Mouse (Mus musculus): ENCODE measurements around the gene Gm21671. TPM values are rescaled to one million over a fixed set of nuclear protein-coding genes. Genes with fewer than 3 reads are reported as not detected.
"Not testable (repeated sequence)": the region's sequence is repeated elsewhere in the genome, so short reads cannot be mapped to it uniquely, and the experiment has no call there.

Gm21671 gene
- not detected for total RNA-seq (2022)

DNA sequence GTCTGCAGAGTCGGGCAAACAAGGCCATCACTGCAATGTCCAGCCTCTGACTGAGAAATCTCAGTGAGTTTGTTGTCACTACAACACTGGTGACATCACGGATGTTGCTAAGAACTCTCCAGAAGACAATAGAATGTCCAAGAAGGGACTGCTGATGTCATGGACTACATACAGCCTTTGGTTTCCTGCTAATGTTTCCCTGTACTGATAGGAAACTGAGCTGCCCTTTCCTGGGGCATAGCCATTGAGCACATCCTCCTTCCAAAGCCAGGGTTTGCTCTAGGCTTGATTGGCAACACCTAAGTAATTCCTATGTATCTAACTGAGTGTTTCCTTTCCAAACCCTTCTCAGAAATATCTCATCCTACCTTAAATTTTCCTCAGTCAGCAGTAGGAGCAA, at the start of gene Gm21671:
TSS of gene Gm21671 (minus strand) at position 101 of the 400 bp plus-strand sequence.
- not testable (repeated sequence) for DNase-seq (ENCODE audit: low spot score)

DNA sequence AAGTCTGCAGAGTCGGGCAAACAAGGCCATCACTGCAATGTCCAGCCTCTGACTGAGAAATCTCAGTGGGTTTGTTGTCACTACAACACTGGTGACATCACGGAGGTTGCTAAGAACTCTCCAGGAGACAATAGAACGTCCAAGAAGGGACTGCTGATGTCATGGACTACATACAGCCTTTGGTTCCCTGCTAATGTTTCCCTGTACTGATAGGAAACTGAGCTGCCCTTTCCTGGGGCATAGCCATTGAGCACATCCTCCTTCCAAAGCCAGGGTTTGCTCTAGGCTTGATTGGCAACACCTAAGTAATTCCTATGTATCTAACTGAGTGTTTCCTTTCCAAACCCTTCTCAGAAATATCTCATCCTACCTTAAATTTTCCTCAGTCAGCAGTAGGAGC, 34.3 kb upstream of the Gm21671 start, which contains the start of gene Gm21698:
TSS of gene Gm21698 (minus strand) at position 101 of the 400 bp plus-strand sequence.
- not testable (repeated sequence) for DNase-seq (ENCODE audit: low spot score)

DNA sequence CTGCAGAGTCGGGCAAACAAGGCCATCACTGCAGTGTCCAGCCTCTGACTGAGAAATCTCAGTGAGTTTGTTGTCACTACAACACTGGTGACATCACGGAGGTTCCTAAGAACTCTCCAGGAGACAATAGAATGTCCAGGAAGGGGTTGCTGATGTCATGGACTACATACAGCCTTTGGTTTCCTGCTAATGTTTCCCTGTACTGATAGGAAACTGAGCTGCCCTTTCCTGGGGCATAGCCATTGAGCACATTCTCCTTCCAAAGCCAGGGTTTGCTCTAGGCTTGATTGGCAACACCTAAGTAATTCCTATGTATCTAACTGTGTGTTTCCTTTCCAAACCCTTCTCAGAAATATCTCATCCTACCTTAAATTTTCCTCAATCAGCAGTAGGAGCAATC, 18.3 kb upstream of the Gm21671 start, which contains the start of gene Gm21680:
TSS of gene Gm21680 (minus strand) at position 101 of the 400 bp plus-strand sequence.
- not testable (repeated sequence) for DNase-seq (ENCODE audit: low spot score)

DNA sequence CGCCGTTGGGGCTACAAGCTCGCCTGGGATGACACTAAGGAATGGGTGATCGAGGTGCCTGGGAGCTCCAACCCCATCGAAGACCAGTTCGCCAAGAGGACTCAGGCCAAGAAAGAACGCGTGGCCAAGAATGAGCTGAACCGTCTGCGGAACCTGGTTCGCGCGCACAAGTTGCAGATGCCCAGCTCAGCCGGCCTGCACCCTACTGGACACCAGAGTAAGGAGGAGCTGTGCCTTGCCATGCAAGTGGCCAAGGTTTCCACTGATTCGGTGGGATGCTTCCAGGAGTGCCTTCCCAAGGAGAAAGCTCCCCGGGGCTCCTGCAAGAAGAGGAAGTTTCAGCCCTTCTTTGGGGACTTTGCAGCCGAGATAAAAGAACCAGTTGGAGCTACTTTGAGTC, 2.8 kb upstream of the Gm21671 start:
- DNase-seq (ENCODE audit: low spot score), result not testable (repeated sequence)

DNA sequence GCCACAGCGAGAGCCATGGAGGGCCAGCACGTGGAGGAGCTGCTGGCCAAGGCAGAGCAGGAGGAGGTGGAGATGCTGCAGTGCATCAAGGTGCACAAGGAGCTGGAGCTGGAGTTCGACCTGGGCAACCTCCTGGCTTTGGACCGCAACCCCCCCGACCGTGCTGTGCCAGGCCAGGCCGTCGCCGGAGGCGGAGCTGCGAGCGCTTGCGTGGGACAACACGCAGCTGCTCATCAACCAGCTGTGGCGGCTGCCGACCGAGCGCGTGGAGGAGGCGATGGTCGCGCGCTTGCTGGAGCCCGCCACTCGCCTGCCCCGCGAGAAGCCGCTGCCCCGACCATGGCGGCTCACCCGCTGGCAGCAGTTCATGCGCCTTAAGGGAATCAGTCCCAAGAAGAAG, 2.4 kb upstream of the Gm21671 start:
- not testable (repeated sequence) for DNase-seq (ENCODE audit: low spot score)

DNA sequence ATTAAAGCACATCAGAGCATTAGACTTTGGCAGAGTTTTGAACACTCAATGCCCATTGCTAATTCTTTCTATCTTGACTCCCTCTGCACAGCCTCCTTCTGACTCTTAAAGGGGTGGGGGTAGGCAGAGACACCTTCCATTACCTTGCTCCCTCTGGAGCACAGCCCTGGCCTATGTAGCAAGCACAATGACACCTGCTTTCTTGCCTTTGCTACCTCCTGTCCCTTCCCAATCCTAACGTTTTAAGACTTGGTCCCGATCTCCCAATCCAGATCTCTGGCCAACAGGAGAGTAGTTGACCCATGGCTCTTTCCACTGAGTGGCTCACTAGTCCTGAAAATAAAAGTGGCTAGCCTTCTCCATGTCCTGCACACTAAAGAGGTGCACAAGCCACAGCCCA, 8.8 kb downstream of the Gm21671 start:
- not testable (repeated sequence) for DNase-seq (ENCODE audit: low spot score)

DNA sequence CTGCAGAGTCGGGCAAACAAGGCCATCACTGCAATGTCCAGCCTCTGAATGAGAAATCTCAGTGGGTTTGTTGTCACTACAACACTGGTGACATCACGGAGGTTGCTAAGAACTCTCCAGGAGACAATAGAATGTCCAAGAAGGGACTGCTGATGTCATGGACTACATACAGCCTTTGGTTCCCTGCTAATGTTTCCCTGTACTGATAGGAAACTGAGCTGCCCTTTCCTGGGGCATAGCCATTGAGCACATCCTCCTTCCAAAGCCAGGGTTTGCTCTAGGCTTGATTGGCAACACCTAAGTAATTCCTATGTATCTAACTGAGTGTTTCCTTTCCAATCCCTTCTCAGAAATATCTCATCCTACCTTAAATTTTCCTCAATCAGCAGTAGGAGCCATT, 11.9 kb downstream of the Gm21671 start, which contains the start of gene Gm21663:
TSS of gene Gm21663 (minus strand) at position 101 of the 400 bp plus-strand sequence.
- DNase-seq (ENCODE audit: low spot score), result not testable (repeated sequence)

Other genes with a start within 250 kb of the Gm21671 start
- gene Xrcc2, start 248.6 kb downstream of the Gm21671 start, total RNA-seq (2022), result 1 to 10 TPM; 4.8 to 6.3 (median 5.8) TPM
- gene Actr3b, start 194.4 kb downstream of the Gm21671 start, total RNA-seq (2022), result 10 to 100 TPM; 41.0 to 62.7 (median 51.3) TPM
- not detected for gene Gm21663, start 12.0 kb downstream of the Gm21671 start, total RNA-seq (2022)
- not detected for gene Gm21680, start 18.2 kb upstream of the Gm21671 start, total RNA-seq (2022)
- gene Gm21698, start 34.2 kb upstream of the Gm21671 start, total RNA-seq (2022), result not detected
- gene Gm1979, start 50.4 kb upstream of the Gm21671 start, total RNA-seq (2022), result not detected
- gene Gm5862, start 68.5 kb upstream of the Gm21671 start, total RNA-seq (2022), result not detected
- not detected for gene Speer4a, start 85.1 kb upstream of the Gm21671 start, total RNA-seq (2022)
- not detected for gene Gm7347, start 104.2 kb upstream of the Gm21671 start, total RNA-seq (2022)
- gene Gm10471, start 134.9 kb upstream of the Gm21671 start, total RNA-seq (2022), result not detected
- gene 5031410I06Rik, start 150.9 kb upstream of the Gm21671 start, total RNA-seq (2022), result not detected
- gene Gm10220, start 167.0 kb upstream of the Gm21671 start, total RNA-seq (2022), result under 1 TPM in 2 of 4 experiments, not detected in 2; 0.09 to 0.11 TPM